Mouse (Mus musculus) CH12.LX (cell line): ENCODE data around the gene Snx11.

Experiments used
- CTCF ChIP-seq, 2 experiments: IDR thresholded peaks in 1 of 2; conservative IDR thresholded peaks in 1 of 2; 2 replicates each; pipeline ENCODE4 v1.5.1; 2011 to 2012; ENCODE audit warnings: low read depth in 2 of 2, low read length in 2 of 2, improper control_type of control experiment in 1 of 2, inconsistent platforms in 1 of 2, mild to moderate bottlenecking in 1 of 2, moderate library complexity in 1 of 2
- POLR2A ChIP-seq: IDR thresholded peaks from 2 replicates; pipeline ENCODE4 v1.6.1; 2011; ENCODE audit warnings: low read depth, mild to moderate bottlenecking, improper control_type of control experiment, low read length
- TCF12 ChIP-seq: IDR thresholded peaks from 2 replicates; pipeline ENCODE4 v1.6.1; 2014; ENCODE audit warnings: low read depth, mild to moderate bottlenecking, inconsistent platforms, low read length, improper control_type of control experiment

DNA sequence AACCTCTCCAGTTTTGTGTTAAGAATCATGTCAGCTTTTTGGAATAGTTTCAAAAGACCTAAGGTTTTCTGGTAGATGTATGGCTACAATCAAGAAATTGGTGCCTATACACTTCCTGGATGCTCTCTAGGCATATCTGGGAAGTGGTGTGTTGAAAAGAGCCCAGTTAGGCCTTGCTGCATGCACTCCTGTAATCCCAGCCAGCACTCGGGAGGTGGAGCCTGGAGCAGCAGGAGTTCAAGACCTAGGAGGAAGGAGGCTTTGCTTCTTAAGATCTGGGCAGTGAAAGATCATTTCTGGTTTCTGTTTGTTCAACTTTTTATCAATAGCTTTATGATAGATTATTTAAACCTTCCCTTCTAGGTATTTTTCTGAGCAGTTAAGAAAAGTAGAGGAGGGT, 13.3 kb upstream of the Snx11 start:
- TF ChIP-seq POLR2A (no peak), TCF12 (no peak), CTCF (conservative IDR thresholded peaks at IDR 0.05 in 1 of 2, IDR thresholded peaks at IDR 0.05 in 1 of 2; ENCODE audit: low read depth in 2 of 2, low read length in 2 of 2) (no peak)
